Mouse (Mus musculus) MEL (cell line): ENCODE results near the gene Col24a1.

Experiments used
- CTCF ChIP-seq, 3 experiments: IDR thresholded peaks in 2 of 3; conservative IDR thresholded peaks in 1 of 3; 2 replicates each; pipeline ENCODE4 v1.5.1; 2011 to 2012; ENCODE audit warnings: low read length in 3 of 3, low read depth in 2 of 3, mild to moderate bottlenecking in 2 of 3, improper control_type of control experiment in 1 of 3, inconsistent platforms in 1 of 3, mixed read lengths in 1 of 3, moderate library complexity in 1 of 3; ENCODE audit not compliant: control insufficient read depth in 1 of 3, insufficient read depth in 1 of 3, poor library complexity in 1 of 3, severe bottlenecking in 1 of 3
- MYC ChIP-seq: IDR thresholded peaks from 2 replicates; pipeline ENCODE4 v1.6.1; 2011; ENCODE audit warnings: low read depth, mild to moderate bottlenecking, low read length, improper control_type of control experiment, moderate library complexity
- POLR2A ChIP-seq, 2 experiments: IDR thresholded peaks; 2 replicates each; pipeline ENCODE4 v1.6.1; 2011 to 2012; ENCODE audit warnings: low read length in 2 of 2, mild to moderate bottlenecking in 2 of 2, control low read depth in 1 of 2, improper control_type of control experiment in 1 of 2, low read depth in 1 of 2, moderate library complexity in 1 of 2; ENCODE audit not compliant: control insufficient read depth in 1 of 2, insufficient read depth in 1 of 2, poor library complexity in 1 of 2

- no peak for TF ChIP-seq MYC
- no peak for TF ChIP-seq POLR2A (IDR thresholded peaks at IDR 0.05; ENCODE audit: control insufficient read depth in 1 of 2, insufficient read depth in 1 of 2, low read depth in 1 of 2, low read length in 2 of 2, poor library complexity in 1 of 2)
- no peak for TF ChIP-seq CTCF (IDR thresholded peaks at IDR 0.05 in 2 of 3, conservative IDR thresholded peaks at IDR 0.05 in 1 of 3; ENCODE audit: control insufficient read depth in 1 of 3, insufficient read depth in 1 of 3, low read depth in 2 of 3, low read length in 3 of 3, poor library complexity in 1 of 3, severe bottlenecking in 1 of 3)
Measured at GRCm38 (mm10) chr3:145353951-145354350, 61.7 kb downstream of the Col24a1 start.
